Mouse (Mus musculus) hindbrain, embryonic 16.5 days (tissue): Measurements from ENCODE around the gene Cfdp1. TPM values are rescaled to one million over a fixed set of nuclear protein-coding genes. Genes with fewer than 3 reads are reported as not detected.

Source experiments
- ATAC-seq: fragments of 200-750 bp; cut with Nextera tagmentation; 2 replicates; pipeline ENCODE4 v1.8.0; 2017; ENCODE audit warnings: moderate TSS enrichment, moderate library complexity
- H3K27ac ChIP-seq: fragments of 300-500 bp; sonication (generic); 2 replicates; pipeline ENCODE4 v1.5.1; 2014; ENCODE audit warnings: low read depth, mild to moderate bottlenecking, control low read depth, low read length, moderate library complexity
- H3K27me3 ChIP-seq: fragments of 300-500 bp; sonication (generic); replicated peaks from 2 replicates; pipeline ENCODE4 v1.6.1; 2014; ENCODE audit warnings: low read length; ENCODE audit not compliant: control insufficient read depth, insufficient read depth
- H3K36me3 ChIP-seq: fragments of 300-500 bp; sonication (generic); 2 replicates; pipeline ENCODE4 v1.6.1; 2014; ENCODE audit warnings: mild to moderate bottlenecking, low read length, moderate library complexity, mixed read lengths; ENCODE audit not compliant: control insufficient read depth, insufficient read depth
- H3K4me1 ChIP-seq: fragments of 300-500 bp; sonication (generic); 2 replicates; pipeline ENCODE4 v1.6.1; 2014; ENCODE audit warnings: low read depth, low read length; ENCODE audit not compliant: control insufficient read depth, insufficient read depth
- H3K4me2 ChIP-seq: fragments of 300-500 bp; sonication (generic); 2 replicates; pipeline ENCODE4 v1.6.1; 2014; ENCODE audit warnings: mild to moderate bottlenecking, low read length, control low read depth, moderate library complexity
- H3K4me3 ChIP-seq: fragments of 300-500 bp; sonication (generic); 2 replicates; pipeline ENCODE4 v1.5.1; 2014; ENCODE audit warnings: mild to moderate bottlenecking, low read length, control low read depth, moderate library complexity
- H3K9ac ChIP-seq: fragments of 300-500 bp; sonication (generic); 2 replicates; pipeline ENCODE4 v1.6.1; 2014; ENCODE audit warnings: low read depth, mild to moderate bottlenecking, control low read depth, low read length, moderate library complexity
- H3K9me3 ChIP-seq: fragments of 300-500 bp; sonication (generic); 2 replicates; pipeline ENCODE4 v1.6.1; 2014; ENCODE audit warnings: mild to moderate bottlenecking, low read length, moderate library complexity; ENCODE audit not compliant: control insufficient read depth
- WGBS: fragments of 180-500 bp; shearing (Covaris S2); extraction: QIAGEN DNeasy Blood & Tissue Kit; methylation state at CpG from one replicate; pipeline ENCODE4 v1.1.7; 2014; 5-methylcytosine and 5-hydroxymethylcytosine counted together
- polyA plus RNA-seq: library from polyadenylated mRNA; unstranded; fragments of >200 nt; fragmentation: Nextera tagmentation; extraction: Ambion mirVana; gene quantifications from 2 replicates; pipeline ENCODE4 v1.2.1, GENCODE M21; 2015

Gene Cfdp1
- polyA plus RNA-seq, 1 experiment from 2014 or later: 210 TPM

DNA sequence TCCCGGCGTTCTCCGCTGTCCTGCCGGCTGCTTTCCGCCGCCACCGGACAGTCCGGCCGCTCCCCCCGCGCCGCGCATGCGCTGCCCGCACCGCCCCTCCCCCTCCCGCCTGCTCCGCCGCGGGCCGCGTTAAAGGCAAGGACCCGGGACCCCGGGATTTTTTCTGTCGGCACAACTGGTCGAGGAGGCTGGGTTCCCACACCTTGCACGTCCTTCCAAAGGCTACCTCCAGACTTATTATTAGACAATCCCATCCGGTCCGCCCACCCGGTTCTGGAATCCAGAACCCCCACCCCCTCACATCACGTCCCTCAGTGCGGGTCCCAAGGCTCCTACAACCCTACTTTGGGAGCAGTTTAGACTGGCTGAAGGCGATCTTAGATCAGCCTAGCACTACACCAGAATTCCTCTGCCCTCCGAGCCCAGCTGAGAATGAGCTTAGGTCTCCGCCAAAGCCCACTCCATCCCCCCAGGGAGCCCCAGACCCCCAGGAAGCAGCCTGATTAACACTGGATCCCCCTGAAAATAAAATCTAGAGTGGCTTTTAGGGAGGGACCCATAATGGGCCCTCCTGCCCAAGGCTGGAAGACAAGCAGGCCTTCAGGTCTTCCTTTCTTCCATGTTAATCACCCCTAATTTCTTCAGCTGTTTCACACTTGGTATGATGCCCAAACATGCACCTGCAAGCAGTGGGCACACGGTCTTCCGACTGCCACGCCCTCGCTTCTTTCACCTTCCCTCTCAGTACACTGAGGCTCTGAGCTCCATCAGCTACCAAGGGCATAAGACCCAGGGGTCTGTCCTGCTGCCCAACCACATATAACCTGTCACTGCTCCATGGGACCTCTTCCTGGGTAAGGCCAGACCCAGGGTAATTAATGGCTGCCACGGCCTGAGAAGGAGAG, 110.0 kb downstream of the Cfdp1 start, which contains the start of gene Bcar1:
TSS of gene Bcar1 (minus strand) at position 18 of the 905 bp plus-strand sequence.
- WGBS: 10% methylated on average over 33 of the region's 40 CpGs
- peak within 1 kb of the TSS; percentile 86 for H3K4me3 ChIP-seq
- H3K9ac ChIP-seq: peak within 1 kb of the TSS; percentile 95
- no peaks in the 10 kb centered on the region for H3K9me3 ChIP-seq
- no peaks in the 10 kb centered on the region for H3K27me3 ChIP-seq
- ATAC-seq: peak; percentile 50
- H3K4me2 ChIP-seq: peak within 1 kb of the TSS; percentile 88
- H3K27ac ChIP-seq: peak within 1 kb of the TSS; percentile 86
- H3K36me3 ChIP-seq: no peaks in the 10 kb centered on the region
- peaks cover 64% of the 10 kb centered on the region for H3K4me1 ChIP-seq

DNA sequence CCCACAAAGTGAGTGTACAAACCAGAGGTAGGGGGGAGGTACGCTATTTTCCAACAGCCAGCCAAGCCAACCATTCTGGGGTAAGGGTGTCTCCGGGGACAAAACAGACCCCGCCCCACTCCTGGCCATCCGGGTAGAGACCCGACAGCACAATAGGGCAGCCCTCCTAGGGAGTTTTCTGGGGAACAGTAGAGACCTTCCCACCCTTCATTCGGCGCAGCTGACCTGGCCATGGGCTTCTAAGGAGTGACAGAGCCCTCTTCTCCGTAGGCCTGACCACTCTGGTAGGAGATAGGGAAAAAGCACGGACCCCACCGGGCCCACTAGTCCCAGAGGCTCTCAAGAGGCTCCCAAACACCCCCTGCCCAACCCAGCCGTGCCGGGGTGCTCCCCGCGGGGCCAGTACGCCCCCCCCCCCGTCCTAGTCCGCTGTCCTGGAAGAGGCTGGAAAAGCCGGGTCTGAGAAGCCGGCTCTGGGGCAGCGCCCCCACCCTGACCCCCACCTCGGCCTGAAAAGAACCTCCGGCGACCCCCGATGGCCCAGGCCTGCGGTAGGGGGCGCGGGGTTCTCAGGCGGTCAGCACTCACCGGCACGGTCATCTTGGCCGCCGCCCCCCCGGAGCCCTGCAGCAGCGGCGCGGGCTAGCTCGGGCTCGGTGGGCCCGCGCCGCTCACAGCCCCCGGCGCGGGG, 110.8 kb downstream of the Cfdp1 start:
- peak overlapping the region; percentile 86 for H3K27ac ChIP-seq
- under 1% methylated on average over 34 of the region's 44 CpGs for whole genome bisulfite sequencing
- ATAC-seq: peak; percentile 10; the same call in 1 of the 2 replicates

GRCm38 (mm10) chr8:111742261-111743037, 111.6 kb downstream of the Cfdp1 start:
- H3K4me3 ChIP-seq: peak overlapping the region; percentile 86
- H3K36me3 ChIP-seq: no peaks in the 10 kb centered on the region
- H3K9me3 ChIP-seq: no peaks in the 10 kb centered on the region
- peak overlapping the region; percentile 88 for H3K4me2 ChIP-seq
- peak overlapping the region; percentile 86 for H3K27ac ChIP-seq
- peak; percentile 26 for ATAC-seq
- H3K9ac ChIP-seq: peak overlapping the region; percentile 95
- WGBS: 13% methylated on average over 11 of the region's 11 CpGs
- H3K4me1 ChIP-seq: peaks cover 69% of the 10 kb centered on the region
- H3K27me3 ChIP-seq: no peaks in the 10 kb centered on the region

More for the DNA sequence above, 110.8 kb downstream of the Cfdp1 start:
- no peaks in the 10 kb centered on the region for H3K36me3 ChIP-seq
- peak overlapping the region; percentile 86 for H3K4me3 ChIP-seq
- peaks cover 69% of the 10 kb centered on the region for H3K4me1 ChIP-seq
- H3K4me2 ChIP-seq: peak overlapping the region; percentile 88
- H3K9ac ChIP-seq: peak overlapping the region; percentile 95
- no peaks in the 10 kb centered on the region for H3K9me3 ChIP-seq
- H3K27me3 ChIP-seq: no peaks in the 10 kb centered on the region

- Histone ChIP-seq H3K9ac (peak overlapping the region; percentile 95), H3K4me2 (peak overlapping the region; percentile 88), H3K27ac (no peak overlapping the region; the same call in 1 of the 2 replicates), H3K4me3 (peak overlapping the region; percentile 86), H3K36me3 (no peaks in the 10 kb centered on the region), H3K27me3 (no peaks in the 10 kb centered on the region), H3K4me1 (peaks cover 74% of the 10 kb centered on the region), H3K9me3 (no peaks in the 10 kb centered on the region)
- no peak for ATAC-seq
- 71% methylated on average over 6 of the region's 6 CpGs for WGBS
Measured at GRCm38 (mm10) chr8:111741556-111741955, 112.5 kb downstream of the Cfdp1 start.

DNA sequence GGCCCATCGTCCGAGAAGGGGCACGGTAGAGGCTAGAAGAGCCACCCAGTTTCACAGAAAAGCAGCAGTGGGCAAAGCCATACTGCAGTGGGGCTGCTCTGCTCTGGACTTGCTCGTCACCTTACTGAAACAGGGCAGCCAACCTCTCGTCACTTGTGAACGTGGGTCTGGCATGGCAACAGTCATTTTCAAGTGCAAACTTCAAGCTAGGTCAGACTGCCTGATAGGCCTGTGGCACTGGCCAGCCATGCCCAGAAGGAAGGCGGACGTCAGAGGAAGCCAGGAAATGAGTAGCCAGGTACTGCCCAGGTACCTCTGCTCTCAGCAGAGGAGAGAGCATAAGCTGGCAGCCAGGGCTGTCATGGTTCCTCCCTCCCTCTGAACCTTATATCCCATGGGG, 113.1 kb downstream of the Cfdp1 start:
- peaks cover 75% of the 10 kb centered on the region for H3K4me1 ChIP-seq
- no peaks in the 10 kb centered on the region for H3K27me3 ChIP-seq
- no peaks in the 10 kb centered on the region for H3K36me3 ChIP-seq
- no peak overlapping the region for H3K4me3 ChIP-seq
- H3K9me3 ChIP-seq: no peaks in the 10 kb centered on the region
- 0 out of 2 replicates have a peak overlapping the region, but pooled peaks have one; percentile 7 for H3K9ac ChIP-seq
- H3K4me2 ChIP-seq: peak overlapping the region; percentile 24
- no peak for ATAC-seq
- H3K27ac ChIP-seq: no peak overlapping the region
- WGBS: 82% methylated on average over 8 of the region's 8 CpGs

DNA sequence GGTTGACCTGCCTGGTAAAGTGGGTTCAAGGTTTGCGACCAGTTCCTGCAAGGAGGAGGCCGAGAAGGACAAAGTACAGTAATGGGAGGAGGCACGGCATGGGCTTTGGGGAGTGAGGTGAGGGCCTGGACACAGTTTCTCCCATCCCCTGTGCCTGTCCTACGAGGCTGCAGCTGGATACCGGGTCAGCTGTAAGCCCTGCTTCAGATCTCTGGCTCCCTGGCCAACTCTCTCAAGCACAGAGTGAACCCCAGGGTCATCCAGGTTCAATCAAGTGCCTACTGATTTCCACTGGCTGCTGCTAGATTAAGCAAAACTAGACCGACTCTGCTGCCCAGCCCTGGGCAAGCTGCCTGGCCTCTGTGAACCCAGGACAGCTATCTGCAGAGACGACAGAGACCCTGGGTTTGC, 113.8 kb downstream of the Cfdp1 start:
- no peak overlapping the region for H3K4me3 ChIP-seq
- no peaks in the 10 kb centered on the region for H3K36me3 ChIP-seq
- no peak overlapping the region for H3K4me2 ChIP-seq
- H3K9me3 ChIP-seq: no peaks in the 10 kb centered on the region
- H3K27me3 ChIP-seq: no peaks in the 10 kb centered on the region
- H3K4me1 ChIP-seq: peaks cover 75% of the 10 kb centered on the region
- H3K27ac ChIP-seq: no peak overlapping the region
- WGBS: 74% methylated on average over 7 of the region's 7 CpGs
- no peak for ATAC-seq
- peak overlapping the region; percentile 11; the same call in 1 of the 2 replicates for H3K9ac ChIP-seq

- Histone ChIP-seq H3K4me1 (peaks cover 75% of the 10 kb centered on the region), H3K4me2 (peak overlapping the region; percentile 5; the same call in 1 of the 2 replicates), H3K36me3 (no peaks in the 10 kb centered on the region), H3K27ac (no peak overlapping the region), H3K4me3 (no peak overlapping the region), H3K9ac (peak overlapping the region; percentile 5; the same call in 1 of the 2 replicates), H3K27me3 (no peaks in the 10 kb centered on the region), H3K9me3 (no peaks in the 10 kb centered on the region)
- WGBS: 46% methylated on average over 7 of the region's 7 CpGs
- no peak for ATAC-seq
Measured at GRCm38 (mm10) chr8:111739604-111740003, 114.5 kb downstream of the Cfdp1 start.

DNA sequence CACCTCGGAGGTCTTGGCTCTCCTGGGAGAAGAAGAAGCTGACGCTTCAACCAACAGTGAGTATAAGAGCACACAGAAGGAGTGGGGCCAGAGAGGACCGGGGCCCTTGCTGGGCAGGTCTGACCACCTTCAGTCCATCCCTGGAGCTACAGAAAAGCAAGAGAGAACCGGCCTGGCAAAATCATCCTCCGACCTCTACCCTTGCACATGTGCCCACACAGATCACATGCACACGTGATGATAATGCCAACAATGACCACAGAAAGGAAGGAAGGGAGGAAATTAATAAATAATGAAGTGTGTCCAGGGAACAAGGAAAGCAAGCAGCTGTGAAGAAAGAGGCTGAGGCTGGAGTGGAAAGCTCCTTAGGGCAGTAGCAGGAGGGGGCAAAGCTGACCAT, 115.2 kb downstream of the Cfdp1 start:
- Histone ChIP-seq H3K4me3 (no peak overlapping the region), H3K27me3 (no peaks in the 10 kb centered on the region), H3K9me3 (no peaks in the 10 kb centered on the region), H3K36me3 (no peaks in the 10 kb centered on the region), H3K4me2 (no peak overlapping the region), H3K27ac (peak overlapping the region; percentile 25; the same call in 1 of the 2 replicates), H3K4me1 (peaks cover 75% of the 10 kb centered on the region), H3K9ac (peak overlapping the region; percentile 23; the same call in 1 of the 2 replicates)
- no peak for ATAC-seq
- WGBS: 51% methylated on average over 6 of the region's 6 CpGs
